Mouse (Mus musculus) embryonic facial prominence, embryonic 14.5 days (tissue): ENCODE data around the gene Car12. TPM values are rescaled to one million over a fixed set of nuclear protein-coding genes. Genes with fewer than 3 reads are reported as not detected.

ENCODE experiments used
- ATAC-seq: fragments of 200-750 bp; cut with Nextera tagmentation; 2 replicates; pipeline ENCODE4 v1.8.0; 2017; ENCODE audit warnings: low read depth, moderate number of reproducible peaks, moderate TSS enrichment
- DNase-seq: peaks from one replicate; pipeline ENCODE4 v3.0.0-alpha.2; 2015; ENCODE audit warnings: low spot score
- H3K27ac ChIP-seq: fragments of 300-500 bp; sonication (generic); replicated peaks from 2 replicates; pipeline ENCODE4 v1.5.1; 2014; ENCODE audit warnings: low read depth, mild to moderate bottlenecking, low read length, moderate library complexity
- H3K27me3 ChIP-seq: fragments of 300-500 bp; sonication (generic); replicated peaks from 2 replicates; pipeline ENCODE4 v1.6.1; 2014; ENCODE audit warnings: low read length; ENCODE audit not compliant: control insufficient read depth, insufficient read depth
- H3K36me3 ChIP-seq: fragments of 300-500 bp; sonication (generic); 2 replicates; pipeline ENCODE4 v1.6.1; 2014; ENCODE audit warnings: low read length, mixed read lengths; ENCODE audit not compliant: control insufficient read depth, insufficient read depth
- H3K4me1 ChIP-seq: fragments of 300-500 bp; sonication (generic); 2 replicates; pipeline ENCODE4 v1.6.1; 2014; ENCODE audit warnings: antibody characterized with exemption, low read length; ENCODE audit not compliant: control insufficient read depth, insufficient read depth
- H3K4me2 ChIP-seq: fragments of 300-500 bp; sonication (generic); 2 replicates; pipeline ENCODE4 v1.6.1; 2014; ENCODE audit warnings: low read depth, mild to moderate bottlenecking, low read length, moderate library complexity, mixed read lengths
- H3K4me3 ChIP-seq: fragments of 300-500 bp; sonication (generic); 2 replicates; pipeline ENCODE4 v1.5.1; 2014; ENCODE audit warnings: low read depth, mild to moderate bottlenecking, low read length
- H3K9ac ChIP-seq: fragments of 300-500 bp; sonication (generic); 2 replicates; pipeline ENCODE4 v1.6.1; 2014; ENCODE audit warnings: low read depth, mild to moderate bottlenecking, low read length, moderate library complexity, mixed read lengths
- H3K9me3 ChIP-seq: fragments of 300-500 bp; sonication (generic); 2 replicates; pipeline ENCODE4 v1.6.1; 2016; ENCODE audit warnings: low read length; ENCODE audit not compliant: control insufficient read depth
- WGBS: fragments of 180-500 bp; shearing (Covaris S2); extraction: QIAGEN DNeasy Blood & Tissue Kit; methylation state at CpG from one replicate; pipeline ENCODE4 v1.1.7; 2014; 5-methylcytosine and 5-hydroxymethylcytosine counted together
- polyA plus RNA-seq: library from polyadenylated mRNA; unstranded; fragments of >200 nt; fragmentation: Nextera tagmentation; extraction: Ambion mirVana; gene quantifications from 2 replicates; pipeline ENCODE4 v1.2.1, GENCODE M21; 2014

Gene Car12
- polyA plus RNA-seq: 7.7 and 10.3 TPM in 2 replicates

DNA sequence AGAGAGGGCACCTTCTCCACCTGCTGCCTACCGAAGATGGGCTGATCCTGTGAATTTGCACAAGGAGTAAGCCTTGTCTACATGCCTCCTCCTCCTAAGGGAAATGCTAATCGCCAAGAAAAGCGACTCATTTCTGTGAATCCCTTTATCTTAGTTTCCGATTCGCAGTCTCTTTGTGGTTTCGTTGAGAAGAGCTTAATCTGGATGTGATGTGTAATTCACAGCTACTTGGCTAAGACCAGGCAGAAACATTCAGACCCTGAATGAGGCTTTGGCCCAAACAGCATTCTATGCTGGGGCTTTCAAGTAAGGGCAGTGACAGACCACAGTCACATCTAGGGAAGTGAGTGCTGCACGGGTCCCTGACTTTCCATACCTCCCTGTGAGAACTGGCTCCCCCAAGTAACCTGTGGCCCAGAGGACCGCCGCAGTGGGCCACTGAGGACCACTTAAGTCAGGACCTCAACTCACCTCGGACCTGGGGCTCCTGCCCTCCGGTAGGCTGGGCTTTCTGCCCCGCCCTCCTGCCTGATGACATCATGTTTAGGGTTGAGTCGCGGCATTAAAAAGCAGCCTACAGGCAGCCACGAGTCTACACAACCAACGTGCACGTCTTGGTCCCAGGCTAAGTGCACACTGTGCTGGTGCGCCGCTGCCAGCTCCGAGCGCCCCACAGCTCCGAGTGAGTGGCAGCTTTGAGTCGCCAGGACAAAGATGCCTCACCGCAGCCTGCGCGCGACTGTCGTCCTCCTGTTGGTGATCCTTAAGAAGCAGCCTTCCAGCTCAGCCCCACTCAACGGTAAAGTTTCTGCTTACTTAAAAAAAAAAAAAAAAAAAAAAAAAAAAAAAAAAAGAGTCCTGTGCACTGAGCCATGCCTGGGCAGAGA lies at the start of gene Car12:
TSS of gene Car12 (plus strand) at position 552 of the 887 bp plus-strand sequence.
- no peaks in the 10 kb centered on the region for H3K36me3 ChIP-seq
- WGBS: 14% methylated on average over 29 of the region's 29 CpGs
- peaks cover 24% of the 10 kb centered on the region for H3K4me1 ChIP-seq
- peak; percentile 76 for DNase-seq
- no peaks in the 10 kb centered on the region for H3K9me3 ChIP-seq
- peak within 1 kb of the TSS; percentile 64 for H3K9ac ChIP-seq
- H3K4me2 ChIP-seq: peak within 1 kb of the TSS; percentile 82
- no peaks in the 10 kb centered on the region for H3K27me3 ChIP-seq
- ATAC-seq: peak; percentile 73
- H3K4me3 ChIP-seq: peak within 1 kb of the TSS; percentile 43
- H3K27ac ChIP-seq: no peak within 1 kb of the TSS

DNA sequence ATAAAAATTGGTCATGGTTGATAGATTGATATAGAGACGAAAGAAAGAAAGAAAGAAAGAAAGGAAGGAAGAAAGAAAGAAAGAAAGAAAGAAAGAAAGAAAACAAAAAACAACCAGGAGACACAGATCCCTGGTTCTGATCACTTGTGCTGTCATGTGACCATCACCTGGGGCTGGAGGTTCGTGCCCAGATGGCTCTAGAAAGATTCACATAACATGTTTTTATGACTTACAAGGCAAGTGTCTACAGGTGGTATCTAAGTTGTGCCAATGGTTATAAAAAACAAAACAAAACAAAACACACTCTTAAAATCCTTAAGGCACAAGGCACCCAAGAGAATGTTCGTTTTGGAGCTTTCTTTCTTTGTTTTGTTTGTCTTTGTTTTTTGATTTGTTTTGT lies 49.7 kb upstream of the Car12 start:
- no peak overlapping the region for H3K27ac ChIP-seq

DNA sequence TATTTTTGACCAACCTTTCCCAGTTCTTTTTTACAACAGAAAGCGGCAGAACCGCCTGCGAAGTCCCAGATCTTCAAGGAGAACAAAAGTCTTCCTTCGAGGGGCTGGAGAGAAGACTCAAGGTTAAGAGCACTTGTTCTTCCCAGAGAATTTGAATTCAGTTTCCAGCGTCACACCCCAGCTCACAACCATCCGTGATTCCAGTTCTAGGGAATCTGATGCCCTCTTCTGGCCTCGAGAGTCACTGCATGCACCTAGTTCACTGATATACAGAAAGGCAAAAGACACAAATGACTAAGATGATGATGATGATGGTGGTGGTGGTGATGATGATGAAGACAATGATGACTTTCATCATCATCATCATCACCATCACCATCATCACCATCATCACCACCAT lies 48.9 kb upstream of the Car12 start:
- Histone ChIP-seq H3K9ac (no peak overlapping the region), H3K4me2 (no peak overlapping the region), H3K4me1 (peaks cover 15% of the 10 kb centered on the region), H3K4me3 (no peak overlapping the region), H3K36me3 (no peaks in the 10 kb centered on the region), H3K27me3 (no peaks in the 10 kb centered on the region), H3K27ac (no peak overlapping the region), H3K9me3 (no peaks in the 10 kb centered on the region)
- WGBS: 92% methylated on average over 7 of the region's 7 CpGs
- ATAC-seq (no peak), DNase-seq (no peak)

More for the DNA sequence above, 49.7 kb upstream of the Car12 start:
- Histone ChIP-seq H3K4me2 (no peak overlapping the region), H3K9me3 (no peaks in the 10 kb centered on the region), H3K4me1 (peaks cover 15% of the 10 kb centered on the region), H3K9ac (no peak overlapping the region), H3K27me3 (no peaks in the 10 kb centered on the region), H3K36me3 (no peaks in the 10 kb centered on the region), H3K4me3 (no peak overlapping the region)
- 79% methylated on average over 3 of the region's 3 CpGs for WGBS
- ATAC-seq (no peak), DNase-seq (no peak)

DNA sequence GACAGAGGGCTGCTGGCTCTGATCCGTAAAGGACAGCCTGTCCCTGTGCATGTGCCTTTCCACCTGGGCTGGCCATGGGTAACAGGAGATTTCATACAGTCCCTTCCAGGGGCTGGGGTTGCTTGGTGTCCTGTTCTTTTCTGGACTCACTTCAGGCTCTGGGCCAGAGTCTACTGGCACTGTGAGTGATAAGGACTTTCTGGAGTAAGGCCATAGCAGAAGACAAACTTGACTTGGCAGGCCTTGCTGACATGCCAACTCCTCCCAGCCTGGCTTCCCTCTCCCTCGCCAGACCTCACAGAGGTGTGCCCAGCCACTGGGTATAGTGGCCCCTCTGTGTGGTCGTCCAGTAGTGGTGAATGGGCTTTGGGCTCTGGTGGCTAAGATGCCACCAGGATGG lies 47.3 kb upstream of the Car12 start:
- WGBS: 77% methylated on average over 3 of the region's 3 CpGs
- no peak overlapping the region for H3K4me2 ChIP-seq
- ATAC-seq (no peak), DNase-seq (no peak)
- H3K27ac ChIP-seq: no peak overlapping the region
- no peaks in the 10 kb centered on the region for H3K9me3 ChIP-seq
- H3K4me1 ChIP-seq: peaks cover 15% of the 10 kb centered on the region
- H3K36me3 ChIP-seq: no peaks in the 10 kb centered on the region
- no peaks in the 10 kb centered on the region for H3K27me3 ChIP-seq
- H3K9ac ChIP-seq: no peak overlapping the region
- no peak overlapping the region for H3K4me3 ChIP-seq

DNA sequence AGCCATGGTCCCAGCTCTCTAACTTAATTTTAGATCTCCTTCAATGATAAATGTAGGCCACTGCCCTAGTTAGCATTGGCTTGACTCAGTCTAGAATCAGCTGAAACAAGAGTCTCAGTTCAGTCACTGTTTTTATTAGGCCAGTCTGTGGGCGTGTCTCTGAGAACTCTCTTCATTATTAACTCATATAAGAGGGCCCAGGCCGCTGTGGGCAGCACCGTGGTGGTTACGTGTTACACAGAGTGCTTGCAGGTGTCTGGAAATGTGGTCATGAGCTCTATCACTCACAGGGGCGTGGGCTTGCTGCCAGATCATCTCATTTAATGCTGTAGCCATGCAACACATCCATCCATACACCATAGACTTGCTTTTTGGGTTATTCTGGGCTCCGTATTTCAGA lies 46.4 kb upstream of the Car12 start:
- ATAC-seq (no peak), DNase-seq (no peak)
- Histone ChIP-seq H3K4me2 (no peak overlapping the region), H3K4me1 (peaks cover 11% of the 10 kb centered on the region), H3K4me3 (no peak overlapping the region), H3K36me3 (no peaks in the 10 kb centered on the region), H3K27me3 (no peaks in the 10 kb centered on the region), H3K9ac (no peak overlapping the region), H3K27ac (no peak overlapping the region), H3K9me3 (no peaks in the 10 kb centered on the region)
- 72% methylated on average over 6 of the region's 6 CpGs for WGBS

DNA sequence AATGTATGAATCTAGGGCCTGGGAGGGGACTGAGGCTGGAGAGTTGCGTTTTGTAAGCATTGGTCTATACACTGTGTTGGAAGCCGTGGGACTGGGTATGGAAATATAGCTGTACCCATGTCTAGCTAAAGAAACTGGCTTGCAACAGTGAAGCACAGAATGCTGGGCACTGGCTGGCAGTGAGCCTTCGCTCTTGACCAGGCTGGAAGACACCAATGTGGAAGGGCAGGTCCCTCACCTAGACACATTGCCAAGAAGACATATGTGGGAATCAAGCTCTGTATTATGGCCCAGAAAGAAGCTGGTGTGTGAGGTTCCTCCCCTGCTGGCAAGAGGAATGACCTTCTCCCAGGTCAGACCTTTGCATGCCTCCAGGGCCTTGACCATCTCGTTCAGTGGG lies 45.6 kb upstream of the Car12 start:
- ATAC-seq: no peak
- Histone ChIP-seq H3K9me3 (no peaks in the 10 kb centered on the region), H3K27me3 (no peaks in the 10 kb centered on the region)

DNA sequence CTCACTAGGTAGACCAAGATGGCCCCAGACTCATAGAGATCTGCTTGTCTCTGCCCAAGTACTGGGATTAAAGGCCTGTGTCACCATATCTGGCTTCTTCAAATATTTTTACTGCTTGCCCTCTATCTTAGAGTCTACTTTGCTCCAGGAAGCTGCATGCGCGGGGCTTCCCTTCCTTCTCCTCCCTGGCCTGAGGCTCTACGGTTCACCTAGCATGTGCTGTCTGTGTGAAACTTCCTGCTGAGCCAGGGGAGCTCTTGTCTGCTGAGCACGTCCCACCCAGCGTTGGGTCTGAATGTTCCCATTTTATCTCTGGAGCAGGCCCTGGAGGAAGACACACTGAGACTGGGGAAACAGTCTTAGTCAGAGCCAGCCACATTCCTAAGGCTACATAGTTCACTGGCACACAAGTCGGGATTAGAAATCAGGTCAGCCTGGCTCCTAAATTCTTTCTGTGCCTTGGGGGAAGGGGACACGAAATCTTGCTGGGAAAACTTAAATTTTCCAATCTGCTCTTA lies 43.9 kb upstream of the Car12 start:
- H3K4me1 ChIP-seq: peaks cover 4% of the 10 kb centered on the region; the same call in 1 of the 2 replicates
- WGBS: 28% methylated on average over 7 of the region's 7 CpGs
- 0 out of 2 replicates have a peak overlapping the region, but pooled peaks have one; percentile 6 for H3K27ac ChIP-seq
- no peaks in the 10 kb centered on the region for H3K9me3 ChIP-seq
- DNase-seq (peak; percentile 11), ATAC-seq (no peak)
- no peaks in the 10 kb centered on the region for H3K27me3 ChIP-seq
- no peak overlapping the region for H3K9ac ChIP-seq
- H3K36me3 ChIP-seq: no peaks in the 10 kb centered on the region
- H3K4me3 ChIP-seq: no peak overlapping the region
- H3K4me2 ChIP-seq: no peak overlapping the region

More for the DNA sequence above, 45.6 kb upstream of the Car12 start:
- 83% methylated on average over 4 of the region's 4 CpGs for WGBS
- DNase-seq: no peak
- Histone ChIP-seq H3K4me2 (no peak overlapping the region), H3K4me3 (no peak overlapping the region), H3K9ac (no peak overlapping the region), H3K4me1 (peaks cover 8% of the 10 kb centered on the region), H3K27ac (no peak overlapping the region), H3K36me3 (no peaks in the 10 kb centered on the region)

DNA sequence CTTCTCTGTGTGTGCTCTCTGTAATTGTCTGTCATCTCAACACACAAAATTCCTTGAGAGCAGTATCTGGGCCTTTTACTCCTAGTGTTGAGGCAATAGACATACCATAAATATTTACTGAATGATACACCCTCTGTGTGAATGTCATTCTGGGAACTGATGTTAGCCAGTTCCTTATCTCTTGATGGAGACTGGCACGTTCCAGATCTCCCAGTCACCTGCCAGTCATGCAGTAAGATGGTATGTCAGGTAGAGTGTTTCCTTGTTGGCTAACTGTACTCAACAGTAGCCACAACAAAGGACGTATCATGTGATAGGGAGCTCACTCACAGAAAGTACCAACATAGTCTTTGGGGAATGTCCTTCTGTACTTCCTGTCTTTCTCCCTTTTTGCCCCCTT lies 39.7 kb upstream of the Car12 start:
- Histone ChIP-seq H3K27ac (no peak overlapping the region), H3K4me2 (no peak overlapping the region), H3K9me3 (no peaks in the 10 kb centered on the region), H3K36me3 (no peaks in the 10 kb centered on the region), H3K4me1 (no peaks in the 10 kb centered on the region), H3K4me3 (no peak overlapping the region), H3K27me3 (no peaks in the 10 kb centered on the region), H3K9ac (no peak overlapping the region)
- WGBS: 65% methylated on average over 2 of the region's 2 CpGs
- DNase-seq (no peak), ATAC-seq (no peak)
